Mouse (Mus musculus) limb, embryonic 12.5 days (tissue): Measurements from ENCODE around the gene March4. TPM values are rescaled to one million over a fixed set of nuclear protein-coding genes. Genes with fewer than 3 reads are reported as not detected.

Experiments used
- ATAC-seq: fragments of 200-750 bp; cut with Nextera tagmentation; 2 replicates; pipeline ENCODE4 v1.8.0; 2017; ENCODE audit warnings: low read depth, moderate TSS enrichment; ENCODE audit not compliant: insufficient number of reproducible peaks, insufficient read depth, low FRiP score, low TSS enrichment
- H3K27ac ChIP-seq: fragments of 300-500 bp; sonication (generic); 2 replicates; pipeline ENCODE4 v1.5.1; 2016; ENCODE audit warnings: mild to moderate bottlenecking, moderate library complexity
- H3K27me3 ChIP-seq: fragments of 300-500 bp; sonication (generic); 2 replicates; pipeline ENCODE4 v1.6.1; 2016; ENCODE audit warnings: mild to moderate bottlenecking, moderate library complexity
- H3K36me3 ChIP-seq: fragments of 300-500 bp; sonication (generic); 2 replicates; pipeline ENCODE4 v1.6.1; 2016; ENCODE audit warnings: mild to moderate bottlenecking, moderate library complexity
- H3K4me1 ChIP-seq: fragments of 300-500 bp; sonication (generic); replicated peaks from 2 replicates; pipeline ENCODE4 v1.6.1; 2016
- H3K4me2 ChIP-seq: fragments of 300-500 bp; sonication (generic); 2 replicates; pipeline ENCODE4 v1.6.1; 2016; ENCODE audit warnings: mild to moderate bottlenecking, moderate library complexity
- H3K4me3 ChIP-seq: fragments of 300-500 bp; sonication (generic); replicated peaks from 2 replicates; pipeline ENCODE4 v1.5.1; 2016; ENCODE audit warnings: mild to moderate bottlenecking
- H3K9ac ChIP-seq: fragments of 300-500 bp; sonication (generic); replicated peaks from 2 replicates; pipeline ENCODE4 v1.6.1; 2016; ENCODE audit warnings: mild to moderate bottlenecking, moderate library complexity
- H3K9me3 ChIP-seq: fragments of 300-500 bp; sonication (generic); 2 replicates; pipeline ENCODE4 v1.6.1; 2016; ENCODE audit warnings: mild to moderate bottlenecking, moderate library complexity
- WGBS: fragments of 180-500 bp; shearing (Covaris S2); methylation state at CpG from one replicate; pipeline ENCODE4 v1.1.7; 2016; 5-methylcytosine and 5-hydroxymethylcytosine counted together
- polyA plus RNA-seq: library from polyadenylated mRNA; unstranded; fragments of >200 nt; fragmentation: Nextera tagmentation; extraction: Ambion mirVana; gene quantifications from 2 replicates; pipeline ENCODE4 v1.2.1, GENCODE M21; 2016

The March4 gene
- polyA plus RNA-seq, 1 experiment from 2014 or later = not detected

GRCm38 (mm10) chr1:72439146-72439545, 97.6 kb downstream of the March4 start:
- 80% methylated on average over 8 of the region's 8 CpGs for WGBS
- no peak overlapping the region for H3K4me3 ChIP-seq
- no peaks in the 10 kb centered on the region for H3K36me3 ChIP-seq
- no peaks in the 10 kb centered on the region for H3K9me3 ChIP-seq
- no peaks in the 10 kb centered on the region for H3K27me3 ChIP-seq
- no peak overlapping the region for H3K27ac ChIP-seq
- H3K4me1 ChIP-seq = no peaks in the 10 kb centered on the region
- H3K9ac ChIP-seq = no peak overlapping the region
- no peak overlapping the region for H3K4me2 ChIP-seq
- no peak for ATAC-seq

GRCm38 (mm10) chr1:72436967-72437366, 99.8 kb downstream of the March4 start:
- 75% methylated on average over 5 of the region's 5 CpGs for WGBS
- no peak for ATAC-seq
- no peak overlapping the region for H3K4me3 ChIP-seq
- H3K4me2 ChIP-seq = no peak overlapping the region
- H3K36me3 ChIP-seq = no peaks in the 10 kb centered on the region
- no peaks in the 10 kb centered on the region for H3K9me3 ChIP-seq
- H3K4me1 ChIP-seq = no peaks in the 10 kb centered on the region
- H3K27ac ChIP-seq = no peak overlapping the region
- H3K9ac ChIP-seq = no peak overlapping the region
- H3K27me3 ChIP-seq = no peaks in the 10 kb centered on the region

- ATAC-seq = no peak
- Histone ChIP-seq H3K9me3 (no peaks in the 10 kb centered on the region), H3K27ac (no peak overlapping the region), H3K27me3 (no peaks in the 10 kb centered on the region), H3K4me1 (no peaks in the 10 kb centered on the region), H3K36me3 (no peaks in the 10 kb centered on the region), H3K4me2 (no peak overlapping the region), H3K4me3 (no peak overlapping the region), H3K9ac (no peak overlapping the region)
- WGBS = 74% methylated on average over 3 of the region's 3 CpGs
These were observed 102.2 kb downstream of the March4 start for GRCm38 (mm10) chr1:72434510-72434909.

- Histone ChIP-seq H3K9ac (no peak overlapping the region), H3K4me2 (no peak overlapping the region), H3K27ac (no peak overlapping the region), H3K9me3 (no peaks in the 10 kb centered on the region), H3K36me3 (no peaks in the 10 kb centered on the region), H3K4me1 (no peaks in the 10 kb centered on the region), H3K4me3 (no peak overlapping the region), H3K27me3 (no peaks in the 10 kb centered on the region)
- ATAC-seq = no peak
- 84% methylated on average over 1 of the region's 1 CpGs for WGBS
These were observed 104.2 kb downstream of the March4 start for GRCm38 (mm10) chr1:72432579-72432978.

GRCm38 (mm10) chr1:72429107-72429807, 107.5 kb downstream of the March4 start:
- Histone ChIP-seq H3K4me2 (no peak overlapping the region), H3K4me1 (no peaks in the 10 kb centered on the region), H3K9me3 (no peaks in the 10 kb centered on the region), H3K36me3 (no peaks in the 10 kb centered on the region), H3K27ac (no peak overlapping the region), H3K27me3 (no peaks in the 10 kb centered on the region), H3K9ac (no peak overlapping the region), H3K4me3 (no peak overlapping the region)
- no peak for ATAC-seq
- 91% methylated on average over 7 of the region's 7 CpGs for WGBS

- no peak overlapping the region for H3K4me3 ChIP-seq
- no peaks in the 10 kb centered on the region for H3K9me3 ChIP-seq
- H3K4me2 ChIP-seq = no peak overlapping the region
- H3K9ac ChIP-seq = no peak overlapping the region
- H3K27ac ChIP-seq = no peak overlapping the region
- no peaks in the 10 kb centered on the region for H3K36me3 ChIP-seq
- H3K27me3 ChIP-seq = no peaks in the 10 kb centered on the region
- no peaks in the 10 kb centered on the region for H3K4me1 ChIP-seq
- 90% methylated on average over 8 of the region's 8 CpGs for WGBS
- ATAC-seq = no peak
These were observed 108.2 kb downstream of the March4 start for GRCm38 (mm10) chr1:72428526-72428925.

GRCm38 (mm10) chr1:72426456-72426855, 110.3 kb downstream of the March4 start:
- Histone ChIP-seq H3K4me3 (no peak overlapping the region), H3K27me3 (no peaks in the 10 kb centered on the region), H3K9me3 (no peaks in the 10 kb centered on the region), H3K4me2 (no peak overlapping the region), H3K9ac (no peak overlapping the region), H3K36me3 (no peaks in the 10 kb centered on the region), H3K27ac (no peak overlapping the region), H3K4me1 (no peaks in the 10 kb centered on the region)
- ATAC-seq = no peak
- 79% methylated on average over 4 of the region's 4 CpGs for WGBS

GRCm38 (mm10) chr1:72422121-72422520, 114.6 kb downstream of the March4 start:
- ATAC-seq = no peak
- H3K4me3 ChIP-seq = no peak overlapping the region
- no peaks in the 10 kb centered on the region for H3K9me3 ChIP-seq
- no peak overlapping the region for H3K4me2 ChIP-seq
- H3K27me3 ChIP-seq = no peaks in the 10 kb centered on the region
- no peaks in the 10 kb centered on the region for H3K4me1 ChIP-seq
- 85% methylated on average over 4 of the region's 4 CpGs for WGBS
- no peaks in the 10 kb centered on the region for H3K36me3 ChIP-seq
- no peak overlapping the region for H3K9ac ChIP-seq
- H3K27ac ChIP-seq = no peak overlapping the region

- H3K9me3 ChIP-seq = no peaks in the 10 kb centered on the region
- no peaks in the 10 kb centered on the region for H3K4me1 ChIP-seq
- no peak overlapping the region for H3K27ac ChIP-seq
- no peak for ATAC-seq
- H3K27me3 ChIP-seq = no peaks in the 10 kb centered on the region
- no peak overlapping the region for H3K4me3 ChIP-seq
- 74% methylated on average over 2 of the region's 2 CpGs for WGBS
- no peaks in the 10 kb centered on the region for H3K36me3 ChIP-seq
- H3K9ac ChIP-seq = no peak overlapping the region
- no peak overlapping the region for H3K4me2 ChIP-seq
These were observed 116.5 kb downstream of the March4 start for GRCm38 (mm10) chr1:72420220-72420619.

- Histone ChIP-seq H3K36me3 (no peaks in the 10 kb centered on the region), H3K4me1 (0 out of 2 replicates have a peak, but pooled peaks cover 4% of the 10 kb centered on the region), H3K27me3 (no peaks in the 10 kb centered on the region), H3K27ac (no peak overlapping the region), H3K4me2 (no peak overlapping the region), H3K9me3 (no peaks in the 10 kb centered on the region), H3K4me3 (no peak overlapping the region), H3K9ac (no peak overlapping the region)
- WGBS = 73% methylated on average over 8 of the region's 8 CpGs
- no peak for ATAC-seq
These were observed 117.7 kb downstream of the March4 start for GRCm38 (mm10) chr1:72418744-72419655.

GRCm38 (mm10) chr1:72414561-72415253, 122.0 kb downstream of the March4 start:
- Histone ChIP-seq H3K4me1 (0 out of 2 replicates have a peak, but pooled peaks cover 4% of the 10 kb centered on the region), H3K9me3 (no peaks in the 10 kb centered on the region), H3K4me2 (no peak overlapping the region), H3K4me3 (no peak overlapping the region), H3K27me3 (no peaks in the 10 kb centered on the region), H3K36me3 (no peaks in the 10 kb centered on the region), H3K27ac (no peak overlapping the region), H3K9ac (no peak overlapping the region)
- 70% methylated on average over 8 of the region's 8 CpGs for WGBS
- no peak for ATAC-seq
